Mouse (Mus musculus) gastrocnemius, adult 8-10 months (tissue): ENCODE data around the gene Coq6. TPM values are rescaled to one million over a fixed set of nuclear protein-coding genes. Genes with fewer than 3 reads are reported as not detected.
A peak's percentile ranks its signal among the peaks of the same experiment; 100 is the strongest.
"Not testable (repeated sequence)": the region's sequence is repeated elsewhere in the genome, so short reads cannot be mapped to it uniquely, and the experiment has no call there.

Experiments used
- DNase-seq, 2 experiments: peaks; one replicate each; pipeline ENCODE4 v3.0.0; 2022; ENCODE audit warnings: low spot score in 2 of 2
- total RNA-seq, 4 experiments: library from RNA; stranded (reverse); gene quantifications; 2 replicates each; pipeline ENCODE4 v1.2.4; 2022

Coq6 gene
- 10 to 100 TPM; 19.8 to 26.7 (median 23.8) TPM for total RNA-seq

DNA sequence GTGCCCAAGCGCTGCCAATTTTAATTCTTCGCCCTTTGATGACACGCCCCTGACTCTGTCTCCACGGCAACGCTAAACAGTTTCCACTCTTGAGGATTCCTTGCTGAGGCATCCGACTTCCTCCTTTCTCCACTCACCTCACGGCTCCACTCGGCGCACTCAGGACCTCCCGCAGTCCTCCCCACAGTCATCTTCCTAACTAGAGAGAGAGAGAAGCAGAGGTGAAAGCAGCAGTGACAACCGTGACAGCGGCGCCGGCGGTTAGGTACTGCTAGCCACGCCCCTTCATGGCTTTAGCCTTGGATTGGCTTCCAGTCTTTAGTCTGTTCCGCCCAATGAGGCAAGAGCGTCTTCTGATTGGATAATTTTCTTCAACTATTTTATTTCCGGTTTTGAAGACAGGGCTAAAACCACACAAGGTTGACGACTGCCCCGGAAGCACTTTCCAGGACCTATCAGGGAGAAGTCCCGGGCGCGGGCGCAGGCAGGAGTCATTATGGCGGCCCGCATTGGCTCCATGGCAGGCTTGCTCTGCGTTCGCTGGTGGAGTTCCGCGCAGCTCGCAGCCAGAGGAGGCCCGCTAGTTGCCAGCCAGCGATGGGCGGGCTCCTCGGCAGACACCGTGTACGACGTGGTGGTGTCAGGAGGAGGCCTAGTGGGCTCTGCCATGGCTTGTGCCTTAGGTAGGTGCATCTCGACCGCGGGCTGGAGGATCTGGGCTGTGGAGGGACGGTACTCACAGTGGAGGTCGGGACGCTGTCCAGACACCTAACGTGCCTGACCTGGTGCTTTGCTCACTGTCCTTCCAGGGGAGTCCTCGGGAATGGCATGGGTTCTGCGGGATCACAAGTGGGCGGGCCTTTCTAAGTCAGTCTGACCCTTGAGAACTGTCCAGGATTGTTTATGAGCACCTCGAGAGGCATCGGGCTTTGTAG lies at the start of gene Coq6, which contains the start of gene Fam161b:
Gene Coq6 (plus strand): TSS at position 103 of the 935 bp plus-strand sequence.
Gene Fam161b (minus strand): TSS at position 279 of the 935 bp plus-strand sequence.
- peak; percentile 88 to 94 for DNase-seq

DNA sequence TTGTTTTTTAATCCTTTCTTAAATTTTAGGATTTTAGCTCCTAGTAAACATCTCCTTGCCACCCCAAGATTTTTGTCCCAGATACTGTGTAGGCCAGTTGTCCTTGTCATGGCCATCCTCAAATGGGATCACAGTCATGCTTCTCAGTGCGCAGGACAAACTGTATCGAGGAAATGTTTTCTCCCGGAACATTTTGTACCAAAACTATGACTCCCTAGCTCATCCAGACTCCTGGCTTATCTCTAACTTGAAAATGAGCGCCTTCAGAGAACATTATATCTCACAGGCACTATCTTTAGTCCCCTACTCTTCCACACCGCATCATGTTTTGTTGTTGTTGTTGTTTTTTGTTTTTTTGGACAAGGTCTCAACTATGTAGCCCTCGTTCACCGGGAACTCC lies 45.5 kb upstream of the Coq6 start:
- no peak for DNase-seq

DNA sequence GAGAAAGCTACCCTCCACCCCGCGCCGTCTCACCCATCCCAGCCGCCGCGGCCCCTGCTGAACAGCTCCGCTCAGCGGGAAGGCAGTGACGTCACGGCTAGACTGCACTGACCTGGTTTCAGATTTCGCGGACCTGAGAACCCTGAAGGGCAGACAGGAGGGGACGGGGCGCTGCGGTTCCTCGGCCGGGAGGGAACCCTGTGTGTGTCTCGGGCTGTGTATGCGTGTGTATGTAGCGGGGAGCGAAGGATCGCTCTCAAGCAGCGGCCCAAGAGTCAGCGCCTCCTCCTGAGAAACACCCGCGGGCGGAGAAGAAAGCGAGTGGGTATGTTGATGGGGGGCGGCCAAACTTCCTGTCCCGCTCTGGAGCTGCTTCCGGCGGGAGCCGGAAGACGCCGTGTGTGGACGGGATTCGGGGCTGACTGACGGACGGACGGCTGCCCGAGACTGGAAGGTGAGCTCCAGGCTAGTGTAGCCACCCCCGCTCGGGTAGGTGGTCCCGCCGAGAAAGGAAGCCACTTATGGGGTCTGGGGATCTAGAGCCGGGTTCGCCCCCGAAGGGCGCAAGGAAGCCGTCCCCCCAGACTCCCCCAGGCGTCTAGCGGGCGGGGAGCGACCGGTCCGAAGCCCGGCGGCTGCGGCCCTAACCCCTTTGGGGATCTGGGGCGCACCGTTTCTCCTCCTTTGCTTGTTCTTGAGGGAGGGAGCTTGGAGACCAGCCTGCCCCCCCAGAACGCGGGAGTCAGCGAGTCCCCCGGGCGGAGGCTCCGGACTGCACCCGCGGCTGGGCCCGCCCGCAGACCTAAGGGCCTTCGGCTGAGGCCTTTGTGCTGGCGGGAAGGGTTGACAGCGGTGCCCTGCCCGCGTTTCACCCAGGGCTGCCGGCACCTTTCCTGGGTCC lies 44.5 kb upstream of the Coq6 start, which contains the start of gene Zfp410:
Gene Zfp410 (plus strand): TSS at position 132 of the 901 bp plus-strand sequence.
- peak; percentile 69 to 77 for DNase-seq

DNA sequence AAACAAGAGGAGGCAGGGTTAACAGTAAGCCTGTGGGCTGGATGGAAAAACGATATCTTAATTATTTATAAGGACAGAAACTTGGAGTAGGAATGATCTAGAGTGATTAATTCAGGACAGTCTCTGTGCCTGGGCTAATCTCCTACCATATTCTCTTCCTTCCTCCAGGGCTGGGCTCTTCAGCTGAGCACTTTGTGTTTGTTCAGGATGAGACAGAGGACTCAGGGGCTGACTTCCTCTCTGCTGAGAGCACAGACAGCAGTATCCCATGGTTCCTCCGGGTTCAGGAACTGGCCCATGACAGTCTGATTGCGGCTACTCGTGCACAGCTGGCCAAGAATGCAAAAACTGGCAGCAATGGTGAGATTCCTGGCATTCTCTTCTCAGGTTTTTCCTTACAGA lies 34.3 kb upstream of the Coq6 start:
- no peak for DNase-seq

GRCm38 (mm10) chr12:84336963-84337625 lies 24.4 kb upstream of the Coq6 start:
- no peak for DNase-seq

- no peak for DNase-seq
Measured at GRCm38 (mm10) chr12:84347192-84347591, 14.3 kb upstream of the Coq6 start.

DNA sequence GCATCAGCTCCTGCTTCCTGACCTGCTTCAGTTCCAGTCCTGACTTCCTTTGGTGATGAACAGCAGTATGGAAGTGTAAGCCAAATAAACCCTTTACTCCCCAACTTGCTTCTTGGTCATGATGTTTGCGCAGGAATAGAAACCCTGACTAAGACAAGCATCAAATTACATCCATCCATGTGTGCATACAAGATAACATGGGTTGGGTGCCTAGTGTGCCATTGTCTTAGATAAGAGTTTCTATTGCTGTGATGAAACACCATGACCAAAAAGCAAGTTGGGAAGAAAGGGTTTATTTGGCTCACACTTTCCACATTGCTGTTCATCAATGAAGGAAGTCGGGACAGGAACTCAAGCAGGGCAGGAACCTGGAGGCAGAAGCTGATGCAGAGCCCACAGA lies 2.8 kb upstream of the Coq6 start:
- DNase-seq, result not testable (repeated sequence)

DNA sequence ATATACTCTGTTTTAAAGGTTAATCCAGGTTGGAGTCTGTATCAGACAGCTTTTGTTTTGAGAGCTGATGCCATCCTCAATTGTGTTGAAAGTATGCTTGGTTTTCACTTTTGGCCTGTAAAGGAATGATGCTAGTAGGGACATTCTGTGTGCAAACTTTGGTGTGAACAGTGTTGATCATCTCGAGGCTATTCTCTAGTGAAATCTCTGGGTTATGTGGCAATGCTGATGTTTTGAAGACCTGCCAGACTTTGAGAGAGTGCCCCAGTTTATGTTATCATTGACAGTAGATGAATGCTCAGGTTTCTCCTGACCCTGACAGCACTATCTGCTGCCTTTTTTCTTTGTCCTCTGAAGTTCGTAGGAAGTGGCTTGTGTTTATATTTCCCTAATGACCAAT lies 1.4 kb downstream of the Coq6 start:
- DNase-seq, result no peak

DNA sequence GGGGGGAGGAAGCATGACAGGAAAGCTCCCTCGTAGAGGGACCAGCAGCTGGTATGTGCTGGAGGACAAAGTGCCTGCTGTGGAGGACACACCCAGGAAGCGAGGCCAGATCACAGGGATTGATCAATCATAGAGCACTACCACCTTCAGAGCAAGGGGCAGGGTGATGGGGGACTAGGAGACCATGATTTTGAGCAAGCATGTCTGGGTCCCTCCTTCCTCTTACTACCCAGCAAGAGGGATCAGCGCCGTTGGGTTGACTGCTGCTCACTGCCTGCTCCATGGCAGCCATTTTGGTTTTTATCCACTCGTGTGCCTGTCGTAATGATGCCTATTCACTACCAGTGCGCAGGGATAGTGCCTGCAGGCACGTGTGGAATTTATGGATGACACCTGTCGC lies 2.8 kb downstream of the Coq6 start:
- no peak for DNase-seq

- DNase-seq, result no peak
Measured at GRCm38 (mm10) chr12:84365137-84365536, 3.7 kb downstream of the Coq6 start.

DNA sequence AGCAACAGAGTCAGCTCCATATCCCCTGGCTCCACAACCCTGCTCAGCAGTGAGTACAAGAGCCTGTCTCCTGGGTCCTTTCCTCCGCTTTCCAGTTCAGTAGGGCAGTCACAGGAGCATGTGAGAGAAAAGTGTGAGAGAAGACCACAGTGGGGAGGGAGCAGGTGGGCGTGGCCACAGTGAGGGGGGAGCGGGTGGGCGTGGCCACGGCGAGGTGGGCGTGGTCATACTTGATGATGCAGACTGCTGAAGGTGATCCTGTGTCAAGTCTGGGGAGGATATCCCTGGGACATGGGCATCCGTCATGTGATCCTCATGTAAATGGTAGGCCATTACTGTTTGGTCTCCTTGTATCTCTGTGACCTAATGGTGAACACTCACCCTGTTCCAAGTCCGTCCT lies 5.5 kb downstream of the Coq6 start:
- no peak for DNase-seq

DNA sequence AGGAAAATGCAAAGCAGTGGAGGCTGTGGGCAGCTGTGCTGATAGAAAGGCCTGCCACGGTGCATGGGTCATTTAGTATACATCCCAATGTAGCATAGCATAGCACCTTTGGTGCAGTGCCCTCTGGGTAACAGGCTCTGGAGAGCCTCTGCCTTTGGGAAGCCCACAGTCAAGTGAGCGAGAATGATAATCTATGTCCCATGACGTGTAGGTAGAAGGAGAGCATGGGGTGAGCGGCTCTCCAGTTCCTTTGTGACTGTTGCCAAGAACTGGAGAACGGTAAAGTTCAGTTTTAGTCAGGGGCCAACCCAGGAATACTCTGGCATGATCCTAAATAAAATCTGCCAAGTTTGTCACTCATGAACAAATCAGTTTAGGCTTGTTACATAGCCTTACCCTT lies 10.2 kb downstream of the Coq6 start:
- DNase-seq, result no peak

DNA sequence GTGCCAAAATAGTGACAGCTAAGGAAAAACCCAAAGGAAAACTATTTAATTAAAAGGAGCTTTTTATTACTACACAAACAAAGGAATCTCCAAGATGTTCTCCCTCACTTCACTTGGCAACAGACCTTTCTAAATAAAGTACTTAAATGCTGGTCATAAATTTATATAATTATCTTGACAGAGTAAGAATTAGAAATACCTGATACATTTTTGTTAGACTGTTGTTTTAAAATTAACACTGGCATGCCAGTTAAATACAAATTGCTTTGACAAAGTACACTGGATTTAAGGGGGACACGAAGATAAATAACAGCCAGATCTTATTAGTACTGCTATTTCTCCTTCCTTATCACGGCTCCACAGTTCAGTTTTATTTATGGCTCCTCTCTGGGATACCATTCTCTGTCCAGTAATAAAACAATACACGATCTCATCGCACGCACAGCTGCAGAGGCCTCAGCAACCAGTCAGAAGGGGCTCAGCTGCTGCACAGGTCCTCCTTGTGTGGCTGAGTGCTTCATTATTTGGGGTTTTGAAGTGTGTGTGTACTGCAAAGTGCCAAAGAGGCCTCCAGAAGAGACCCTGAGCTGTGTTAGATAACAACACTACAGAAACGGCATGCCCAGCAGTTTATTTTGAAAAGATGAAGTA lies 12.5 kb downstream of the Coq6 start:
- no peak for DNase-seq

DNA sequence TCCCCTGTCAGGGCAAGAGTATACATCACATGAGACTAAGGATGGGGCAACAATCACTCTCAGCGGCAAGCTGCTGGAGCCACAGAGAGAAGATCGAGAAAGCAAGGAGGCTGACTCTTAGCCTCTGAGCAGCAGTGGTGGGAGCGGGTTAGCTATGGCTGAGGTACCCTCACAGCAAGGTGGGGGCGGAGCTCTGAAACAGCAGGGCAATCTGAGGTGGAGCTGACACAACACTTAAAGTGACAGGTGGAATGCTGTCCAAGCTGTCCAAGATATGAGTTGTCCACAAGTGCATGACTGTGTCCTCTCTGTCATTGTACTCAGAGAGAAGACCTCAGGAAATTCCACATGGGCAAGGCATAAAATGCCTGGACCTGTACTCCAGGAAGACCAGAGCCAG lies 20.9 kb downstream of the Coq6 start:
- DNase-seq, result no peak

DNA sequence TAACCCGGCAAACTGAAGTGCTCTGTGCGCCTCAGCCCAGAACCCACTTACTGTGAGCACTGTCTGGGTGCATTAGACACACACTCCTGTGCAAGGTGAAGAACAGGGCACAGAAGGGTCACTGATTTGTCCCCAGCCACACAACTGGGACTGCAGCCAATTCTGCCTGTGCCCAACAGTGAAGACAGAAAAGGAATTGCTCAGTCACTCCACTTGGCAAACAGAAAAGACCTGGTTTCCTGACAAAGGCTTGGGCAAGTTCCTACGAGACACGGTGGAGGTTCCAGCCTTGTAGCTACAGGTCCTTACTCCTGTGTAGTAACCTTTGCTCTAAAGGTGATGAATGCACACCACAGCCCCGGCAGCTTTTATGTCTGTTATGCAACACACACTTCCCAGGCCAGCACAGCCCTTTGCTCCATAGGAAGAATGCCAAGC lies 23.2 kb downstream of the Coq6 start:
- no peak for DNase-seq

- no peak for DNase-seq
Measured at GRCm38 (mm10) chr12:84385408-84385807, 24.0 kb downstream of the Coq6 start.

DNA sequence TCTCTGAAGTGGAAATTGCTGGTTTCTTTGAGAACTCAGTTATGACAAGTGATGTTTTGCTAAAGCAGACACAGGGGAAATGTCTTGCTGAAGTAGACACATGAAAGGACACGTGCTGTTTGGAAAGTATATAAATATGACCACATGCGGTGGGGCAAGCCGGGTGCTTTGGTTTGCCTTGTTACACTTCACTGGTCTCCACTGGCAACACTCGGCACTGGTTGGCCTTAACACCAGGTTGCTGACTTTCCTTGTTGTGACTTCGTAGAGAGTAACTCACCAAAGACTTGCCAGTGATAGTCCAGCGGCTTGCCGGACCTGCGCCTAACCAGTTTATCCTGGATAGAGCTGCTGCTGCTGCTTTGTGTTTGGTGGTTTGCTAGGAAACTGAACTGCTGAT lies 26.6 kb downstream of the Coq6 start:
- no peak for DNase-seq

DNA sequence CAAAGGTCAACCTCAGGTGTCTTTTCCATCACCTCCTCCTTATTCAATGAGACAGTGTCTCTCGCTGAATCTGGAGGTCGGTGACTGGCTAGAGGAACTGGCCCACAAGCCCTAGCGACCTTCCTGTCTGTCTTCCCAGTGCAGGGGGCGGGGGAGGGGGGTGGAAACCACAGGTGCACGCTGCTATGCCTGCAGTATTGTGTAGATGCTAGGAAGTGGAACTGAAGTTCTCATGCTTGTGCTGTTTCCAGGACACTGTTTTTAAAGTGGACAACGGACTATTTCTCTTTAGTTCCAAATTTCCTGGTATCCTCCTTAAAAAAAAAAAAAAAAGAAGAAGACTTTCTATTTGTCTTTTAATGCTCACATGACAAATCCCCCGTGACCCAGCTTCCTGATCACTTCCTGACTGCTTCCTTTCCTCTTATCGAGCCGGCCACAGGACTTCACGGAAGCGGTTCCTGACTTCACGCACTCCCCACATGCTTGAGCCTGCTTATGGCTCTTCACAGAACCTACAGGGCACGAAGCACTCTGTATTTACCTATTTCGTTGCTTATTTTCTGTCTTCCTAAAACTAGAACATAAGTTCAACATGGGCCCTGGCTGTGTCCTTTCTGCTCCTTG lies 27.4 kb downstream of the Coq6 start:
- DNase-seq, result no peak

GRCm38 (mm10) chr12:84390336-84390735 lies 28.9 kb downstream of the Coq6 start:
- DNase-seq, result no peak

DNA sequence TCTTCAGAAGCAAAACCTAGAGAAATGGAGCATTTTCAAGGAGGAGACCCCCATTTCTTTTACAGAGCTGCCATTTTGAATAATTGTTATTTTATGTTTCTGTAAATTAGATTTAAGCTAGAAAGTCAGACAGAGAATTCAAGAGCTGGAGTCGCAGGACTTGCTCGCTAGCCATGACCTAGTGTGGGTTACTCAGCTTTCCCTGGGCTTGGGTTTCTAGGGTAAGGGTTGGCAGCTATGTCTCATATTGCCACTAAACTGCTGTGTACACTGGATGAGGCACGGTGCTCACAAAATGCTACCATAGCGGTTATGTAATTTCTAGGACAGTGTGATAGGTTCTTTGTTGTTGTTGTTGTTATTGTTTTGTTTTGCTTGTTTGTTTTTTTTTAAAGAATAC lies 31.2 kb downstream of the Coq6 start:
- DNase-seq, result no peak
